Mouse (Mus musculus) heart, embryonic 15.5 days (tissue): Measurements from ENCODE around the gene Rbm33. TPM values are rescaled to one million over a fixed set of nuclear protein-coding genes. Genes with fewer than 3 reads are reported as not detected.

Experiments
- ATAC-seq: fragments of 200-750 bp; cut with Nextera tagmentation; replicated peaks from 2 replicates; pipeline ENCODE4 v1.8.0; 2017; ENCODE audit warnings: low read depth, moderate TSS enrichment; ENCODE audit not compliant: insufficient number of reproducible peaks, insufficient read depth, low FRiP score
- H3K27ac ChIP-seq: fragments of 300-500 bp; sonication (generic); 2 replicates; pipeline ENCODE4 v1.5.1; 2015; ENCODE audit warnings: mild to moderate bottlenecking, inconsistent platforms
- H3K27me3 ChIP-seq: fragments of 300-500 bp; sonication (generic); 2 replicates; pipeline ENCODE4 v1.6.1; 2015; ENCODE audit warnings: inconsistent platforms
- H3K36me3 ChIP-seq: fragments of 300-500 bp; sonication (generic); 2 replicates; pipeline ENCODE4 v1.6.1; 2015; ENCODE audit warnings: mild to moderate bottlenecking, inconsistent platforms
- H3K4me1 ChIP-seq: fragments of 300-500 bp; sonication (generic); replicated peaks from 2 replicates; pipeline ENCODE4 v1.6.1; 2015; ENCODE audit warnings: inconsistent platforms
- H3K4me2 ChIP-seq: fragments of 300-500 bp; sonication (generic); 2 replicates; pipeline ENCODE4 v1.6.1; 2015; ENCODE audit warnings: inconsistent platforms, mild to moderate bottlenecking, moderate library complexity
- H3K4me3 ChIP-seq: fragments of 300-500 bp; sonication (generic); 2 replicates; pipeline ENCODE4 v1.5.1; 2015; ENCODE audit warnings: mild to moderate bottlenecking, inconsistent platforms
- H3K9ac ChIP-seq: fragments of 300-500 bp; sonication (generic); 2 replicates; pipeline ENCODE4 v1.6.1; 2015; ENCODE audit warnings: mild to moderate bottlenecking, inconsistent platforms
- H3K9me3 ChIP-seq: fragments of 300-500 bp; sonication (generic); replicated peaks from 2 replicates; pipeline ENCODE4 v1.6.1; 2016; ENCODE audit warnings: inconsistent platforms
- WGBS: fragments of 180-500 bp; shearing (Covaris S2); methylation state at CpG from one replicate; pipeline ENCODE4 v1.1.7; 2015; ENCODE audit warnings: mixed read lengths; 5-methylcytosine and 5-hydroxymethylcytosine counted together
- polyA plus RNA-seq: library from polyadenylated mRNA; unstranded; fragments of >200 nt; fragmentation: Nextera tagmentation; extraction: Ambion mirVana; gene quantifications from 2 replicates; pipeline ENCODE4 v1.2.1, GENCODE M21; 2015

The Rbm33 gene
- polyA plus RNA-seq, 1 experiment from 2014 or later: 9.3 TPM

DNA sequence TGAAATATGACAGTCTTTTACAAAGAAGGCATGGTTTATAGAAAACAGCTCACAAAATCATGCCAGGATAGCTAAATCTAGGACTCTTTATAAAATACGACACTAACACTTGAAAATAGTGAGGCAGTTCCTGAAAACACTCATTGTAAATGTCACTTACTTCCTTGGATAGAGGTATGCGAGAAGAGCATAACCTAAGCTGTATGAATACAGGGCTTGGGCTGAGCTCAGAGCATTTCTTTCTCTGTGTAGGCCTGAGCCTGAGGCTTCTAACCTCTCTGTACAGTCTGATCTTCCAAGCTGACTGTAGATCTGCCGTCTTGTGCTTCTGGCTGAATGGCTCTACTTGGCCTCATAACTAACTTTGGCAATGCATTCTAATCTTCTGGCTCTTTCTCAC is 69.9 kb downstream of the Rbm33 start:
- H3K9ac ChIP-seq: no peak overlapping the region
- peaks cover 53% of the 10 kb centered on the region for H3K36me3 ChIP-seq
- no peak overlapping the region for H3K4me3 ChIP-seq
- H3K27ac ChIP-seq: no peak overlapping the region
- 86% methylated on average over 3 of the region's 3 CpGs for WGBS
- no peak for ATAC-seq
- no peaks in the 10 kb centered on the region for H3K27me3 ChIP-seq
- no peaks in the 10 kb centered on the region for H3K9me3 ChIP-seq
- no peaks in the 10 kb centered on the region for H3K4me1 ChIP-seq
- no peak overlapping the region for H3K4me2 ChIP-seq

DNA sequence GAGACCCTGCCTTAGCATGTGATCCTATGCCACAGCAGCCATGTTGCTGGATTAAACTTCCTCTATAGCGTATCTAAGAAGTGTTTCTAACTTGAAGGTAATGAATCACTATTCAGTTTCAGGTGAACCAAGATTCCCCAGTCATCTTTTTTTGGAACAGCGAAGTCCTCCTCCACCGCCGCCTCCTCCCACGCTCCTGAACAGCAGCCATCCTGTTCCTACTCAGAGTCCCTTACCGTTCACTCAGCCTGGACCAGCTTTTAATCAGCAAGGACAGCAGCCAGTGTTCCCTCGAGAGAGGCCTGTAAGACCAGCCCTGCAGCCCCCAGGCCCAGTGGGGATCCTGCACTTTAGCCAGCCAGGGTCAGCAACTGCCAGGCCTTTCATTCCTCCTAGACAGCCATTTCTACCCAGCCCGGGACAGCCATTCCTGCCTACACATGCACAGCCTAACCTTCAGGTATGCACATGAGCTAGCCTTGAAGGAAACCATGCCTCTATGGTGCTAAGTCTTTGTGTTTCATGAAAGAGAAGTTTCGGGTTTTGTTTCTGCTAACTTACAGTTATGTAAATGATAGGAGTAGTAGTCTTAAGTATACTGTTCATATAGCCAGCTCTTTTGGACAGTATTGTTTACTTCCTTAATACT is 70.7 kb downstream of the Rbm33 start:
- H3K9me3 ChIP-seq: no peaks in the 10 kb centered on the region

DNA sequence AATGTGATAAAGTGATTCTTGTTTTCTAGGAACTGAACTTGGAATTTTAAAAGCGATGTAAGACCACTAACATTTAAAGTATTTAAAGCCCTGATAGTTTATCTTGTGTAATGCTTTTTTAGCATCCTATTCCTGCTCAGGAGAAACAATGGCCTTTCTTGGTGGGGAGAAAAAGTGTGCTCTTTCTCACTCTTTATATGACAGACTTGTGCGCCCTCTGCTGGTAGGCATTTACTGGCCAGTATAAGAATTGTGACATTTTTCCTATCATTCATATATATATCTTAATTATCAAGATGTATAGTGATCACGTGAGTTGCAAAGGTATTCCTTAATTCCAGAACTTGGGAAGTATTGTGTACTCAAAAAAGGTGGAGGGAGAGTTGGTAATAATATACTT is 71.3 kb downstream of the Rbm33 start:
- H3K27me3 ChIP-seq: no peaks in the 10 kb centered on the region
- H3K9ac ChIP-seq: no peak overlapping the region
- H3K4me3 ChIP-seq: no peak overlapping the region
- peaks cover 50% of the 10 kb centered on the region for H3K36me3 ChIP-seq
- 45% methylated on average over 3 of the region's 3 CpGs for WGBS
- H3K9me3 ChIP-seq: no peaks in the 10 kb centered on the region
- ATAC-seq: no peak
- H3K4me1 ChIP-seq: no peaks in the 10 kb centered on the region
- H3K4me2 ChIP-seq: no peak overlapping the region
- no peak overlapping the region for H3K27ac ChIP-seq

More for the DNA sequence above, 70.7 kb downstream of the Rbm33 start:
- WGBS: 83% methylated on average over 9 of the region's 9 CpGs
- Histone ChIP-seq H3K4me2 (no peak overlapping the region), H3K27ac (no peak overlapping the region), H3K4me3 (no peak overlapping the region), H3K4me1 (no peaks in the 10 kb centered on the region), H3K9ac (no peak overlapping the region), H3K36me3 (peaks cover 52% of the 10 kb centered on the region), H3K27me3 (no peaks in the 10 kb centered on the region)
- ATAC-seq: no peak

DNA sequence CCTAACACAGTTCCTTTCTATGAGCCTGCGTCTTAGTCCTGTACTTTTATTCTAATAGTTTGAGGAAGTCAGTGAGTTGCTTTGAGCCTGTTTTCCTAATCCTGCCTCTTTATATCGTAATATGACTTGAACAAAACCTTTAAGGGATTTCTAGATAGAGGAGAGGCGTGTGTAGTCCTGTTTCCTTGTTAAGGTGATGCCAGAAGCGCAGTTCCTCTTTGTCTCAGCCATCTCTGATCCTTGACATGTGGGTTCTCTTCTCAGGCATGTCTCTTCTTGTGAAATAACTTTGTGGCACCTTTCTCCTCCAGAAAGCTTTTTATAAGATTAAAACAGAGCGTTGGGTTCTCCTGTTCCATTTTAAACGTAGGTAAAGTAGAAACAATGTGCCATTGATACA is 73.3 kb downstream of the Rbm33 start:
- Histone ChIP-seq H3K4me3 (no peak overlapping the region), H3K4me1 (no peaks in the 10 kb centered on the region), H3K9me3 (no peaks in the 10 kb centered on the region), H3K9ac (no peak overlapping the region), H3K36me3 (peaks cover 66% of the 10 kb centered on the region), H3K27me3 (no peaks in the 10 kb centered on the region), H3K27ac (no peak overlapping the region), H3K4me2 (no peak overlapping the region)
- no peak for ATAC-seq
- 93% methylated on average over 6 of the region's 6 CpGs for WGBS

DNA sequence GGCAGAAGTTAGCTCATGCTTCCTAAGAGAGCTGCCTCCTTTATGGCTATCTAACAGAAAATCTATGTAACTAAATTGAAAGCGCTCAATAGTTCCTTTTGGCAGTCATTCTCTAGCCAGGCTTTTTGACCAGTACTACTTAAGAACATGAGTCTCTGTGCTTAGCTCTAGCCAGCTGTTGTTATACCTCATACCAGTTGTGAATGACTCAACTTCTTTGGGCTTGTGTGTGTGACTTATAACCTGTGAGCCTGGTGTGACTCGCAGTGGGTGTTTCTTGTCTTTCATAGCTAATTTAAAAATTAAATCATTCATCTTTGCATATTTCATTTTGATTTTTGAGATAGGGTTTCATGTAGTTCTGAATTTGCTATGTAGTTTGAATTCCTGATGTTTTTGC is 80.4 kb downstream of the Rbm33 start:
- no peak overlapping the region for H3K27ac ChIP-seq
- ATAC-seq: no peak
- 95% methylated on average over 2 of the region's 2 CpGs for WGBS

DNA sequence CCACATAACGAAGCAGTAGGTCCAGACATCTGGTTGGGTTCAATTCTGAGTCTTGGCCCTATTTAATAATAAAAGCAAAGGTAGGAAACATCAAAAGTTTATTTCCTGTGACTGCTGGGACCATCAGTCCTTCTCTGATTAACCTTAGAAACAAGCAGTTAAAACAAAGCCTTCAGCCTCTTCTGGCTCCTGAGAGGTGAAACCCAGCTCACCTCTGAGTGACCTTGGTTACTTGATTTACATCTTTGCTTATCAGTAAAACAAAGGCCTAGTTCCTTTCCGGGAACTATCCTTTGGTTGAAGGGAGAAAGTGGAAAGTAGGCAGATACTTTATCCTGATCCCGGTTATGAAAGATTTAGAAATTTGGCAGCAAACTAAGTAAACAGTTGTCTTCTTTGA is 81.8 kb downstream of the Rbm33 start:
- H3K9ac ChIP-seq: no peak overlapping the region
- no peak overlapping the region for H3K27ac ChIP-seq
- ATAC-seq: no peak
- H3K4me1 ChIP-seq: peaks cover 37% of the 10 kb centered on the region
- no peak overlapping the region for H3K4me3 ChIP-seq
- H3K27me3 ChIP-seq: no peaks in the 10 kb centered on the region
- WGBS: 54% methylated on average over 3 of the region's 3 CpGs
- no peaks in the 10 kb centered on the region for H3K9me3 ChIP-seq
- peaks cover 18% of the 10 kb centered on the region for H3K36me3 ChIP-seq
- no peak overlapping the region for H3K4me2 ChIP-seq

More for the DNA sequence above, 80.4 kb downstream of the Rbm33 start:
- H3K9ac ChIP-seq: no peak overlapping the region
- H3K27me3 ChIP-seq: no peaks in the 10 kb centered on the region
- H3K9me3 ChIP-seq: no peaks in the 10 kb centered on the region
- H3K4me2 ChIP-seq: no peak overlapping the region
- H3K4me3 ChIP-seq: no peak overlapping the region
- peaks cover 22% of the 10 kb centered on the region for H3K36me3 ChIP-seq
- peaks cover 26% of the 10 kb centered on the region for H3K4me1 ChIP-seq

DNA sequence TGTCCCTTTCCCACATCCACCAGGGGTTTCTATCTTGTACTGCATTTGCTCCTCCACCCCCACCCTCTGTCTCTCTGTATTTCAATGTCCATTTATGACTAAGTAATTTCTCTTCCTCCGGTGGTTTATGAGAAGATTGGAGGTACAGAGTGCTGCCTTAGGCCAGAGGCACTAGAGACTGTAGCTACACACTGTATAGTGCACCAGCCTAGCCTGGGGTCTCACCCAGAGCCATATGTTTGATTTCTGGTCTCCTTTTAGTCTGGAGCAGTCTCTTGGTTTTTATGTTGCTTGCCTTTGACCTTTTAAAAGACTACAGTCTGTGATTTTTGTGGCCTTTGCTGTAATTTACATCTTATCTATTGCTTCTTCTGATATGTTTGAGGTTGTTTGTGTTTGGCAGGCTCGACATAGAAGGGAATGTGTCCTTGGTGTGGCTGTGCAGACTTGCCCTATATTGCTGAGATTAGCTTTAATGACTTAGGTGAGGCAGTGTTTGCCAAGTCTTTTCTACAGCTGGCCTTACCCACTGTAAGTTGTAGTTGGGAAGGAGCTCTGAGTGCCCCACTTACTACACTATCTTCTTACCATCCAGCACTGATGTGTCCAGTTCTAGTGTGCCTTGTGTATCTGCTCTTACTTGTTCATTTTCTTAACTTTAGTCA is 82.7 kb downstream of the Rbm33 start:
- ATAC-seq: no peak

DNA sequence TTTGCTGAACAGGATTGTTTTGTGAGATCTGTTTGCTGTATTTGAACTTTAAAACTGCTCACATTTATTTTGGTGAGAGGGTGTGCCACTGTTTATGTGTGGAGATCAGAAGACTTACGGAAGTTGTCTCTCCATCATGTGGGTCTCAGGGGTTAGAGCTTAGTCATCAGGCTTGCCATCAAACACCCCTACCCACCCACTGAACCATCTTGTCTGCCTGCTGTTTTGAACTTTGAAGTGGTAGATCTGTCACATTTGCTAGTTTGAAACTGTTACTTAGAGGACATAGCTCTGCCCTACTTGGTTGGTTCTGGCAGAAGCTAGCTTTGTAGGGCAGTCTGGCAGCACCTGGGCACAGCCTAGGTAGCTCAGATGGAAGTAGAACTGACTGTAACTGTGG is 85.8 kb downstream of the Rbm33 start:
- Histone ChIP-seq H3K4me3 (no peak overlapping the region), H3K4me1 (peaks cover 39% of the 10 kb centered on the region), H3K36me3 (no peaks in the 10 kb centered on the region), H3K27ac (no peak overlapping the region), H3K9ac (no peak overlapping the region), H3K4me2 (no peak overlapping the region), H3K9me3 (no peaks in the 10 kb centered on the region), H3K27me3 (no peaks in the 10 kb centered on the region)
- ATAC-seq: no peak
- 75% methylated on average over 1 of the region's 1 CpGs for WGBS

More for the DNA sequence above, 82.7 kb downstream of the Rbm33 start:
- peaks cover 9% of the 10 kb centered on the region; the same call in 1 of the 2 replicates for H3K36me3 ChIP-seq
- H3K27me3 ChIP-seq: no peaks in the 10 kb centered on the region
- peak overlapping the region; percentile 31; the same call in 1 of the 2 replicates for H3K27ac ChIP-seq
- no peak overlapping the region for H3K9ac ChIP-seq
- 57% methylated on average over 2 of the region's 2 CpGs for WGBS
- peaks cover 39% of the 10 kb centered on the region for H3K4me1 ChIP-seq
- H3K4me2 ChIP-seq: no peak overlapping the region
- no peaks in the 10 kb centered on the region for H3K9me3 ChIP-seq
- H3K4me3 ChIP-seq: no peak overlapping the region

DNA sequence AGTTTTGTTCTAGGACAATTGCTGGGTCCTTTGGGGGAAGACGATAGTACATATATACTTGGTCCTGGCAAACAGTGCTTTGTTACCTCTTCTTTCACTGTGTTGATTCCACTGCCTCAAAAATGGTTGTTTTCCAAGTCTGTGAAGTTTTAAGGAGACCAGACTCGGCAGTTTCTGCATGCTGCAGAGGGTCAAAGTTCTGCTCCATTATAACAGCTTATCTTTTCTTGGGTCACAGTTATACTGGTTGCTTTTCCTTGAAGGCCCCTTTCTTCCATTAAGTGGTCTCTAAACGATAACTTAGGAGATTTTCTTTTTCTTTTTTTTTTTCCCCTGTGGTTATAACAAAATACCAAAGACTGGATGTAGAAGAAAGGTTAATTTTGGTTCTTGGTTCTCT is 89.7 kb downstream of the Rbm33 start:
- peaks cover 25% of the 10 kb centered on the region; the same call in 1 of the 2 replicates for H3K36me3 ChIP-seq
- no peak overlapping the region for H3K4me2 ChIP-seq
- H3K27ac ChIP-seq: no peak overlapping the region
- 81% methylated on average over 3 of the region's 3 CpGs for WGBS
- no peaks in the 10 kb centered on the region for H3K27me3 ChIP-seq
- no peak for ATAC-seq
- H3K4me3 ChIP-seq: no peak overlapping the region
- no peak overlapping the region for H3K9ac ChIP-seq
- no peaks in the 10 kb centered on the region for H3K9me3 ChIP-seq
- H3K4me1 ChIP-seq: peaks cover 20% of the 10 kb centered on the region

DNA sequence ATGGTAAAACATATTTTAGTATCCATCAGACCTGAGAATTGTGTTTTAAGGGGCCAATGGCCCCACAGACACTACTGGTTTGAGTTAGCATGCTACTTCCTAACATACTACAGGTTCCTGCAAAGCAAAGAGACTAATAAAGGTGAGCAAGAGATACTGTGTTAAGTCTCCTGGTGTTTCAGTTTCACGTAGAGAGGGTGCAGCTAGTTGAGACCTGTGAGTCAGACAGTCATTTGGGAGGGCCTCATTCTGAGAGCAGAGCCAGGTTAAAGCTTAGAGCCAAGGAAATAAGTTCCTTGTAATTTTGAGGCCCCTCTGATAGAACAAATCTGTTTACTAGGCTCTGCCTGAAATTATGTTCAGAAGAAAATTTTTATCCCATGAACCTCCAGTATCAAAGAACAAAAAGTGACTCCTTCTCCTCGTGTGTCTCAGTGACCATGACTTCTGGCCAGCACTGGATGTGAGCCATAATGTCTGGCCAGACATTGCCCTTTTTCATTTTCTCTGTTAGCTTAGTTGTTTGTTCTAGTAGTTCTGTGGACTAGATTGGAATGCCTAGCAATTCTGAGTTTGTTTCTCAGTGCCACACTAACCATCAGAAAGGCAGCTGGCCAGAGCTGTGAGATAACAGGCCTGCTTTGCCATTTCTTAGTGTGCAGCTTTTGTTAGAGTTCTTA is 95.2 kb downstream of the Rbm33 start:
- Histone ChIP-seq H3K4me1 (no peaks in the 10 kb centered on the region), H3K27ac (no peak overlapping the region), H3K9me3 (no peaks in the 10 kb centered on the region), H3K4me2 (no peak overlapping the region), H3K9ac (no peak overlapping the region), H3K36me3 (peaks cover 72% of the 10 kb centered on the region), H3K4me3 (no peak overlapping the region), H3K27me3 (no peaks in the 10 kb centered on the region)
- no peak for ATAC-seq
- 85% methylated on average over 2 of the region's 2 CpGs for WGBS

DNA sequence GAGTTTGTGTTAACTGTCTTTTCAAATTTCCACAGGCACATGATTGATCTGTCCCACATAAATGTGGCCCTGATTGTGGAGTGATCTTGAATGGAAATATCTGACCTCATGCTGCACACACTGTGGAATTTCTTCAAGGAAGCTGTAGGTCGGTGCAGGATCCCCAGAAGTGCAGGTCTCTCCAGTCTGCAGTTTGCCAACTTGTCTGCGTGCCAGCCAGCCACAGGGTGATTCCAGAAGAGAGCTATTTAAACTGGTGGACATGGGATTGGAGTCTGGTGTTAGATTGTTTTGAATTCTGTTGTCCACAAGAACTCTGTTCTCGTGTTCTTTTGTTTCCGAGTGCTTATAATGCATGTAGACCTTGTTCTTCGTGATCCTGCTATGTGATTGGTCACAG is 96.6 kb downstream of the Rbm33 start:
- WGBS: 79% methylated on average over 5 of the region's 5 CpGs
- Histone ChIP-seq H3K4me3 (no peak overlapping the region), H3K4me1 (no peaks in the 10 kb centered on the region), H3K36me3 (peaks cover 78% of the 10 kb centered on the region), H3K9ac (no peak overlapping the region), H3K27ac (no peak overlapping the region), H3K4me2 (no peak overlapping the region), H3K9me3 (no peaks in the 10 kb centered on the region), H3K27me3 (no peaks in the 10 kb centered on the region)
- no peak for ATAC-seq
